Mouse (Mus musculus) gastrocnemius, postnatal 36 days (tissue): ENCODE measurements at regions not wholly inside any gene's neighbourhood (a gene's known extent, or its start where the extent isn't known, plus 50 kb on each side); places are given as distances from the start of the nearest gene placed in this dataset.
"Not testable (repeated sequence)": the region's sequence is repeated elsewhere in the genome, so short reads cannot be mapped to it uniquely, and the experiment has no call there.

ENCODE experiments used
- DNase-seq, 2 experiments: peaks; one replicate each; pipeline ENCODE4 v3.0.0; 2022
- intact Hi-C: fragments of 180-260 bp; cut with DNase I; formaldehyde crosslinking; loops from one replicate; pipeline ENCODE4 v1.15.1; 2025

DNA sequence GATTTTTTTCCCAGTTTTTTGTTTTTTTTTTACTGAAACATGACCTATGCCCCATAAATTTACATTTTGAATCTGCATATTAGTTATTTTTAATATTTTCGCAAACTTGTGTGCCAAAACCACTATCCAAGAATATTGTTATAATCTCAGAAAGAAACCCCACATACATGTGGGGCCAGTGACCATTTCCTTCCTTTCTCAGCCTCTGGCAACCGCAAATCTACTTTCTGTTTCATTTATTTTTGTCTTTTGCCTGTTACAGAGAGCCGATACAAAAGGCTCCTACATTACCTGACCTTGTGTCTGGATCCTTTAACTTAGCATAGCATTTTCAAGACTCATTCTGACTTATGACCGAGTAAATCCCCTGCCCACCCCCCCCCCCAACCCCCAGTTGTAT lies 158.8 kb downstream of the Ifng start:
- intact Hi-C loops, result loop anchor here (10.0 kb wide), 1 partner anchor 115 kb away; no protein-coding TSS in a partner anchor
- no peak for DNase-seq

DNA sequence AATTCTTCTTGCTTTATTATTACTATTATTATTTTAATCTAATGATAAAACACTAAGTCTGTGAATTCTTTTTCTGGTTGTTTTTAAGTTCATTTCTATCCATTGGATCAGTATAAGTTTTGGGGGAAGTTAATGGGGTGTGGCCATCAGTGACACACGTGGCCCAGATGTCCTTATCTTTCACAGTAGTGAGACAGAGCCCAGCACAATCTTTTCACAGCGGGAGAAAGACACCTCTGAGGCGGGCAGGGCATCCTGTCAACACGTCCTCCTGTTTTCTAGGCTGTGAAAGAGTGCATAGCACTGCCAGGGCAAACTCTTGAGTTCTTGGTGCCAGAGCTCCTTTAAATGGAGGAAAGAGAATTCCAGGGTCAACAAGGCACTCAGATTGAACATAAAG lies 162.1 kb downstream of the Ifng start:
- intact Hi-C loops, result no loop called here
- DNase-seq, result no peak

DNA sequence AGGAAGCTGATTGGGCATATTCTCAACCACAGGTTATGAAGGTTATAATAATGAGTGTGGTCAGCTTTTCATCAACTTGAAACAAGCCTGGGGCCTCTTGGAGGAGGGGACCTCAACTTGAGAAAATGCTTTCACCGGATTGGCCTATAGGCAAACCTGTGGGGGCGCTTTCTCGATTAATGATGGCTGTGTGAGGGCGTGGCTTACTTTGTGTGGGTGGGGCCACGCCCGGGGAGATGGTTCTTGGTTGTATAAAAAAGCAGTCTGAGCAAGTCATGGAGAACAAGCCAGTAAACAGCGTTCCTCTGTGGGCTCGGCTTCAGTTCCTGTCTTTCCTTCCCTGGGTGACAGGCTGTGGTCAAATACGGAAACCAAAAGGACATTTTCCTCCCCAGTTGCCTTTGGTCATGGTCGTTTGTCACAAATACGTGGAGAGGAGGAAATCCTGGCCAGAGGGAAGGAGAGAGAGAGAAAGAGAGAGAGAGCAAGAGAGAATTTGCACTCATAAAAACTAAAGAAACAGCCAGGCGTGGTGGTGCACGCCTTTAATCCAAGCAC lies 163.1 kb downstream of the Ifng start:
- no peak for DNase-seq
- intact Hi-C loops, result no loop called here

DNA sequence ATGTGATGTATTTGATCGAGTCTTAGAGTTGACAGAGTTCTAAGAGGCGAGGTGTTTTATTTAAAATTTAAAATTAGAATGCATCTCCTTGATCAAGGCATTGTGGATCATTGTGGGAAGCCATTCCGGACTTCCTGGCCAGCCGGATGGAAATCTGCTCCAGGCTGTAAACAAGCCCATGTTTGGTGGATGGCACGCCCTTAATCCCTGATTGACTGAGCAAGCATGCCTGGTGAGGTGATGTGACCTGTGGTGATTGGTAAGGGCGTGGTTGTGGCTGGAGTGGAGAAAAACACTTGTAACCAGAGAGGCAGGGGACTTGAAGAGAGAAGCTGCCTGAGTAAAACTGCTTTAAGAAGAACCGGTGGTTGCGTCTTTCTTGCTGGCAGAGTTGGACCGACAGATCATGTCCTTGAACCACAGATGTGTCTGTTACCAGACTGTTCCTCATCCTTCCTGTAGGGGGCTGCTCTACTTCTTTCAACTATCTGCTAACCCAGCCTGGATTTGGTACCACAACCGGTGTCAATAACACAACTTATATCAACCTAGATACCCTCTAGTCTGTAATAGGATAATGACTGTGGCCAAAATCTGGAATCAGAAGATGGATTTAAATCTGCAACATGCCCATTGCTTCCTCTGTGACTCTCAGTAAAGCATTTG lies 164.4 kb downstream of the Ifng start:
- intact Hi-C loops, result no loop called here
- no peak for DNase-seq

DNA sequence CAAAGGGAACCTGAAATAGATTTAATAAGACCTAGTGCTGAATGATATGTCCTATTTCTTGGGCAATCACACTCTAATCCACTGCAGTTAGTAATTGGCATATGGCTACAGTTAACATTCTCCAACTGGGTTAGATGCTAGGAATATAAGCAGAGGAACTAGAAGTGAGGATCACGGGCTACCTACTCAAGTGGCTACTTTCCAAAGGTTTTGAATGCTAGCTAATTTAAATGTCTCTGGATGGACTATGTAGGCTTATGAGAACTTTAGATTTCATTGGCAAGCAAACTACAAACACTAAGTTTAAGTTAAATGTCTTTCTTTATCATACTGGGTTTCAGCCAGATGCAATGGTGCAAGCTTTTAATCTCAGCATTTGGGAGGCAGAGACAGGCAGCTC lies 166.6 kb downstream of the Ifng start:
- no peak for DNase-seq
- intact Hi-C loops, result no loop called here

DNA sequence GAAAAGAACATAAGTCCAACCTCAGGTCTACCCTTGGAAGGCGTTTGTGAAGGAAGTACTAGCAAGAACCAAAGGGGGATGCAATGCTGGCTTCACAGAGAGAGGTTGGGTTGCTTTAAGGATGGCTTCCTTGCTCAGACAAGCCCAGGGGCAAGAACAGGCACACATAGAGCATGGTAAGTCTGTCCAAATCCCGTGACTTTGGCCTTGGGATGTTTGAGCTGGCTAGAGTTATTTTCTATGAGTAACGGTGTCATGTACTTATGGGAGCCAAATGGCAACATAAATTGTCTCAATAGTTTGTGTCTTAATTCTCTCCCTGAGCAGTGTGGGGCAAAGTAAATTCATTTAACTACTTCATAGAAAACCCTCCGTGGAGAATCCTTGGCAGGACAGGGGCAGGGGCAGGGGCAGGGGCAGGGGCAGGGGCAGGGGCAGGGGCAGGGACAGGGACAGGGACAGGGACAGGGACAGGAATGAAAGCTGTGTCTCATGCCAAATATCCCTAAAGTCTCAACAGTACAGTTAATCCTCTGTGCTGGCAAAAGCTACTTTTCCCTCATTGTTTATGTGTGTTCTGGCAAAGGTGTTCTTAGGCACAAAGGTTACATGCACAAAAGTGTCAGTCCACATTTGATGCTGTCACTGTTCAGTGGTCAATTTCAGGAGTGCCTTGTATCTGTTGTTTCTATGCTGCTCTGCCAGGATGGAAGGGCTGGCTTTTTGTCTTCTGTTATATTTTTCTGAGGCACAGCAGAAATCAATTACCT lies 167.7 kb downstream of the Ifng start:
- intact Hi-C loops, result no loop called here
- no peak for DNase-seq

DNA sequence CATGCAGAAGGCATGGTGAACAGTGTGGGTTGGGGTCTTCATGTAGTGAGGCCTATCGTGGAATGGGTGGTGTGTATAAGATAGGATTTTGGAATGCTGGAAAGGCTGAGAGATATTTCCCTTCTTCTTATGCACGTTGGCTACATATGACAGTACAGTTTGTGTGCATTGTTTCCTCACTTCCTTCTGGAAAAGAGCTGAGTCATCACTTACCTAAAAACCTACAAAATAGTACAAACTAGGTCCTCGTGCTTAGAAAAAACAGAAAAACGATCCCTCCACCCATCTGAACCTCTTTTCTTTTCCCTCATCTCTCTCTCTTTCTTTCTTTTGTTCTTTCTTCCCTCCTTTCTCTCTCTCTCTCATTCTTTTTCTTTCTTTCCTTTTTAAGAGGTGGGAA lies 168.3 kb downstream of the Ifng start:
- intact Hi-C loops, result no loop called here
- no peak for DNase-seq

DNA sequence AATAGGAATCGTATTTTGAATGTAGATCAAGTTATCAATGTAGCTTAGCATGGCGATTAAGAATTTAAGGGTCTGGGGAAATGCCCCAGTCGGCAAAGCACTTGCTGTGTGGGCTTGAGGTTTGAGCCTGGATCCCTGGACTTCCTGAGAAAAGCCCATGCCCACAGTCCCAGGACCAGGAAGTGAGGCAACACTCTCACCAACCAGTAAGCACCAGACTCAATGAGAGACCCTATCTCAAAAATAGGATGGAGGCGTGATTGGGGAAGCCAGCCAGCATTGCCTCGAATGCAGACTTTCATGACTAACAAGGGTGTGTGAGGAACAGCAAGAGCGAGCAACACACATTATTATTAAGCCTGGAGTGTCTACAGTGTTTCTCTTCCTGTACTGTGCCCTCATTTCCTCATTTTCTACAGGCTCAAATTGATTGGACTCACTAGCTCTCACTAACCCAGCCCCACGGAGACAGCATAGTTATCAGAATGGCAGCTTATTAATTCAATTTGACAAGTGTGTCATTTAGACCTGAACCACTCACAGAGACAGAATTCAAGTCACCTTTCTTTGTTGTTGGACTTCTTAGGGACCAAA lies 170.1 kb downstream of the Ifng start:
- intact Hi-C loops, result no loop called here
- DNase-seq, result no peak

DNA sequence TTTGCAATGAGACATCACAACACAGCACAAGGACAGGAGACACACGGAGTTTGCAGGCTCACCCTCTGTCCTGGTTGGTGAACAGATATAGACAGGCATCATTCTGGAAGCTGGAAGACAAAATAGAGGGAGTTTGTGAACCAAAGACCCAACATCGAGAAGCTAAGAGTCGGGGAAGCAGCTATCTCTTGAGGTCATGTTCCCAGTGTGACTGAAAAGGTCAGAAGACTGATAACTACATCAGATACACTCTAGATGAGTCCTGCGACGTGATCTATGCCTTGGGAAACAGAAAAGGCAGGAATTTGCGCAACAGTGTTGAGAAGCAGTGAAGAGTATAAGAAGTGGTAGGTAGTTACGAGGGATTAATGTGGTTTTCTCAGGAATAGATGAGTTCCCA lies 171.2 kb downstream of the Ifng start:
- intact Hi-C loops, result no loop called here
- no peak for DNase-seq

DNA sequence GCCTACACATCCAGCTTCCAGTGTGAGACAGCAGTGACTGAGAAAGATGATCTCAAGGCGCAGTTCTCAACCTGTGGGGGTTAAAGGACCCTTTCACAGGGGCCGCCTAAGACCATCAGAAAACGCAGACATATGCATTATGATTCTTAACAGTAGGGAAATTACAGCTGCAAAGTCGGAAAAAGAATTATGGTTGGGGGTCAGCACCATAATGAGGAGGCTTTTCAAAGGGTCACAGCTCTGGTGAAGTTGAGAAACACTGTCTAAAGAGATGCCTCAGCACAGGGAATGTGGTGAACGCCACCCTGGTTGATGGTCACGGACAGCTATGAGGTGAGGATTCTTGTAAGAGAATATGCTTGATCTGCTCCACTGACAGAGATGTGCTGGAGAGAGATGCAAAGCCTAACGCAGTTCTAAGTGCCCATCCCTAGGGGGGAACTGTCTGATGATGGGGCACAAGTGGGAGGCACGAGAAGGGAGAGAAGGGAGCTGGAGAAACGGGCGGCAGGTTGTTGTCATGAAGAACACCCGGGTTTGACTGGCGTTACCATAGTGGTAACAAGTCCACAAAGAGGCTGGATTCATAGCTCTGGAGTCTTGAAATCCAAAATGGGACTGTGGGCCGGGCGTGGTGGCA lies 172.3 kb downstream of the Ifng start:
- no peak for DNase-seq
- intact Hi-C loops, result no loop called here

DNA sequence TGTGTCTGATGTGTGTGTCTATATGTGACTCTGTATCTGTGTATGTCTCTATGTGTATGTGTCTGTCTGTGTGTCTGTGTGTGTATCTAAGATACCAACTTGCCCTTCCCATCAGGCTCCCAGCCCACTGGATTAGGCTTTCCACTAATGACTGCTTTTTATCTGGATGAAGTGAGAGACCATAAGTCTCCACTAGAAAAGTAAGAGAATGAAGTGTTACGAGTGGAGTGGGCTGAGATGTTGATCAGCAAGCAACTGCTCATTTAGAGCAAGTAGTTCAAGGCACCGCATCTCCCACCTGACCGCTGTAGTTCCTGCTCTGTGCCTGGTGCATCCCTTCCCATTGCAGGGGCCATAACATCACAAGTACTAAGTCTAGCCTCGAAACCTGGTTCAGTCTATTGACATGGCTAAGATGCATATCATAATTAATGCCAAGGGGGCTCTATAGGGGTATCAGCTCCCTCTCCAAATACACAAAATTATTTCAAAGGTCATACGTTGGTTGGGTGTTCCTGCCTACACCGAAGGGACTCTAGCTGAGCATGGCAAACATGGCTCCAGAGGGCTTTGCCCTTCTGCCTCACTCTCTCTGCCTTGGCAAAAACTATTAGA lies 173.5 kb downstream of the Ifng start:
- no peak for DNase-seq
- intact Hi-C loops, result no loop called here

DNA sequence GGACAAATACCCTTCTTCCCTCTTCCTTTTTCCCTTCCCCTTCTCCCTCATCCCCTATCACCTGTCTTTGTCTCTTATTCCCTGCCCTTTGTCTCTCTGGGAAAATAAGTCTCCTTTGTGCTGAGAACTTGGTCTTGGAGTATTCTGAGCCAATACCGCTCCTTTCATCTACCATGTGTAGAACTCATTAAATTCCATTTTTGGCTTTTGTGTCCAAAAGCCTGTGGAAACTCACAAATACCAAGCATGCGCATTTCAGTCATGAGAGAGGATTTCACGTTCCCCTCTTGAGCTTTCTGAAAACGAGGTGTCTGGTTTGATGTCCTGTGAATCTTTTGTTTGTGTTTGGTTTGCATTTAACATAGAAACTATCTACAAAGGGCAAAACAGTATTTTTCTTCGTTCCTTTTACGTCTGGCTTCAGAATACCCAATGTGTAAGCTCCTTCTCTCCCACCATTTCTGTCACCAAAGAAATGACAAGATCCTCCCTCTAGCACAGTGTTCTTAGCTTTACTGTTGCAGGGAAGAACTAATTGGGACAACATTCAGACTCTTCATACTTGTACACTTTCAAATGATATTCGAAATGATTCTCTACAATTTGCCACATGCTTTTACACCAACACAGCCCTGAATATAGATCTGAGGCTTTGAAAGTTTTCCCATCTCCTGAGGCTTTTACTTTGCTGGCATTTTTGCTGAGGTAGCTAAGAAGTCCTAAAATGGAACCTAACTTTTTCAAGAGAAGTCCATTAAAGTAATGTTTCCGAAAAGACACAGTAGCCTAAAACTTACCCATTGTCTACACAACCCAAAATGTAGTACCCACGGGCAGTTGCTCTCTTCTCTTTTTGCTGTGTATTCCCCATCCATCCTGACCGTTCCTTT lies 174.5 kb downstream of the Ifng start:
- no peak for DNase-seq
- intact Hi-C loops, result no loop called here

DNA sequence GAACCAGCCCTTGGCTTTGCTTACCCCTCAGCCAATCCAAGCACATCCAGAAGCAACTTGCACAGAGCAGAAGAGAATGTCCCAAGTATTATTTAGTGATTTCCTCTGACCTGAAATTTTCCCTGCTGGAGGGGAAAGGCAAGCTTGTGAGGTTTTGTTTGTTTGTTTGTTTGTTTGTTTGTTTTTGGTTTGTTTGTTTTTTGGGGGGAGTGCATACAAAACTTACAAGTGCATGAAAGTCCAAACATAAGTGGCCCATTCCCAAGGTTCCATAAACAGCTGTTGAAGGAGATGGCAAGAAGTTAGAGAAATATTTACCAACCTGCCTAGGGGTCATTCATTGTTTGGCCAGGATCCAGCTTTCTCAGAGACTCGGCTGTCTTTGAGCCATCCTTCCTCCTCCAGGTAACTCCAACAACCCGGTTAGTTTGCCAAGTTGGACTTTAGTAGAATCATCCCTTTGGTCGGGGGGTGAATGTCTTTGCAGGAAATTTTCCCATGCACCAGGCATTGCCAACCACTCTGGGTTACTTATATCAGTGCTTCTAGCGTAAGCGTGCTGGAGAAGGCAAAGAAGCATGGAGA lies 175.3 kb downstream of the Ifng start:
- intact Hi-C loops, result no loop called here
- DNase-seq, result no peak

DNA sequence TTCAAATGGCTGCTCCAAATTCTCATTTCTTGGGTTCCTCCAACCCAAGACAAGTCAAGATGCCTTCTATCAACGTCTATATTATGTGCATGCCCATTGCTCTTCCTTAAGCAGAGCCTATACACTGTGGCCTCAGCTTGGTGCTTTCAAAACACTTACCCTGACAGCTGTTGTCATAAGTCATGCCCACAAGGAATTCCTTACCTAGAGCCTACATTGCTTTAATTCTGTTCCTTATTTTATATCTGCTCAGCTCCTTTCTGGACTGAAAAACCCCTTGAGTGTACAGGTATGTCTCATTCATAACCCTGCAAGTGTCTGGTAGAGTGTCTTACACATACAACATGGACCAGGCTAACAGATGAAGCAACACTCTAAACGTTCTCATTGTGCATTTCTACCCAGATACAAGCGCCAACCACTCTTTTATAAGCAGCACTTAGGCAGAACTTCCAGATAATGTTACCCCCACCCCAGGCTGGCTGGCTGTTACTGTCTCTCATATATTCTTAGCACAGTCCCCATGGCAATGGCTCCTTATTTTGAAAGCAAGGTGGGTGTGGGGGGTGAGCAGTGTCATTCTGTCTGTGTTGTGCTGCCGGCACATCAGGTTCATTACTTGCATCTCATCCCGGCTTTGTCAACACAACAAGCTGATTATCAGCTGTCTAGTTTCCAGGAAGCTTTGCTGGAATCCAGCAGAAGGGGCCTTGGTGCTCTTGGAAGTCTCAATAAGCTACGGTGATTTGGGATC lies 176.6 kb downstream of the Ifng start:
- intact Hi-C loops, result no loop called here
- no peak for DNase-seq

DNA sequence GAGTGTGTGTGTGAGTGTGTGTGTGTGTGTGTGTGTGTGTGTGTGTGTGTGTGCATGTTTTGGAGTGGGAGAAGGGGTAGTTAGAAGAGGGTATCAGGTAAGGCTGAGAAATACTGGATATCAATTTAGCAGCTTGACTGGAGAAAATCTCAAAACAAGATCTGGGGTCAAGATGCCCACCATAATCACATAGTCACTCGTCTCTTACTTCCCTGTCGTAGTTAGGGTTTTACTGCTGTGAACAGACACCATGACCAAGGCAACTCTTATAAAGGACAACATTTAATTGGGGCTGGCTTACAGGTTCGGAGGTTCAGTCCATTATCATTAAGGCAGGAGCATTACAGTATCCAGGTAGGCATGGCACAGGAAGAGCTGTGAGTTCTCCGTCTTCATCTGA lies 177.4 kb downstream of the Ifng start:
- DNase-seq, intact Hi-C loops: not testable (repeated sequence)

DNA sequence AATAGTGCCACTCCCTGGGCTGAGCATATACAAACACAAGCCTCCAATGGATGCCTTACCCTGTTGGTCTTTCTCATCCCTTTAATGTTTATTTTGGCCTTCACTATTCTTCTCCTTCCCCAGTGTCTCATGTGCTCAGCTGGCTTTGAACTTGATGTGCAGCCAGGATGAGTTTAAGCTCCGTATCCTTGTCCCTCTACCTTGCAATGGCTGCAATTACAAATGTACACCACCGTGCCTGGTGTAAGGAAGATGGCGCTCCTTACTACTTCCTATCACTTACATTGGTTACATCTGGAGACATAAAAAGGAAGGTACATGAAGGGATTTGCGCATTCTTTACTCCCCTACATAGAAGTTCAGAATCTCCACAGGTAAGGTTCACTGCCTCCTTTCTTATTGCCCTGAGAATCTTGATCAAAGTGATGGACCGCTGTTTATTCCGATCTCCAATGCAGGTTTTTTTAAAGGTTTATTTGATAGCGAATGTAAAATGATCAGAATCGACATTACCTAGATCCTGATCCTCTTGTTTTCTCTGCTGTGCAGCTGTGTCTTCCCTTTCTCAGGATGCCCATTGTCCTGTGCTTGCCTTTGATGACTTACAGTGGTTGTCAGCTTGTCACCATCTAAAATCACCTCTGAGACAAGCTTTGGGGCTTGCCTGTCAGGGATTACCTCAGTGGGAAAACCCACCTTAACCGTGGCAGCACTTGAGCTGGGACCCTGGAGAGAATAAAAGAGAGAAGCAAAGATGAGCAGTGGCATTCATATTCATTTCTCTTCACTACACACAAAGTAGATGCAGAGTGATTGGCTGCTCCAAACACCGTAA lies 178.1 kb downstream of the Ifng start:
- intact Hi-C loops, result no loop called here
- no peak for DNase-seq

DNA sequence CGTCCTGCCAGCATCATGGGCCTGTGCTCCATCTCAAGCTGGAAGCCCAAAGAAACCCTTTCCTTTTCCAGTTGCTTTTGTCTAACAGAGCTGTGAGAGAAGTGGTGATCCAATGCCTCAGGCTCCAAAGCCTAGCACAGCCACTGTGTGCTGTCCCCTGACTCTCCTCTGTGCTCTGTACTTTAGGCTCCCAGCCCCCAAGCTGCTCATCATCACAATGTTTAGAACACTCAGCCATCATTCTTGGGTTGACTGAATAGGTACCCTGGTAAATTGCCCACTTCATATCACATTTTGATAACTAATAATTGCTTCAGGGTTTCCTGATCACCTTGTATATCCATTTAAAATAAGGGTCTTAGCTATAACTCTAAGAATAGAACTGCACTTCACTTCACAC lies 178.8 kb downstream of the Ifng start:
- intact Hi-C loops, result no loop called here
- no peak for DNase-seq

DNA sequence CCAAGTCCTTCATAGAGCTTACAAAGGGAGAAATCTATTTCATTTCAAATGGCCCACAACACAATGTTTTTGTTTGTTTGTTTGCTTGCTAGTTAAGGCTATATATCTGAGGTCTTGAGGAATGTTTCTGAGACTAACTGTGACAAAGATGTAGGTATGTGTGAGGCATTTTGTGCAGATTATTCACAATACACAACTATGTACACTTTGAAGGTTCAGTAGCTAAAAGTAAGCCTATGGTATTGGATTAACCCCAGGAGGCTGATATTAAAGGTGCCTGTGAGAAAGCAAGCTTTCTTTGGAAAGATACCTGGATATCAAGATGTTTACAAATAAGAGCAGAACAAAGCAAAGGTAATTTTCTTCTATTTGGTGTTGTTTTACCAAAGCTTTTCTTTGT lies 179.8 kb downstream of the Ifng start:
- DNase-seq, result no peak
- intact Hi-C loops, result no loop called here
